9 mouse cellular contexts compared by ENCODE assay signal in the genomic region with DNA sequence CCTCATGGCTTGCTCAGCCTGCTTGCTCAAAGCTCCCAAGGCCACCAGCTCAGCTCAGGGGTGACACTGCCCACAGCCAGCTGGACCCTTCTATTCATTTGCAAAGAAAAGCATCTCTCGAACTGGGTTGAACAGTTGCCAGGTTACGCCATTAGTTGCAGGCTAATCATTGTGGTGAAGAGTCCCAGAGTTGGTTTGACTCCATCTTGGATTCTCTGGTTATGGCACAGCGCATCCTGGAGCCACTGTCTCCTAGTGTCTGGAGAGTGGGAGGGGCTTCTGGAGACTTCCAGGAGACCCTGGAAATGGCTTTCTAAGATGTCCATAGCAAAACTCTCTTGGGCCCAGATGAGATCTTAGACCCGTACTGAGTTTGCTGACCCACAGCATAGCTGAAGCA. TPM values are rescaled to one million over a fixed set of nuclear protein-coding genes. Genes with fewer than 3 reads are reported as not detected.
DNase-seq lines count a peak whose midpoint lies in the region; ATAC-seq and TF ChIP-seq lines count a peak whose summit lies in the region.
"Had no signal": no experiment of that assay in that cellular context is flagged by ENCODE, and none has a peak within 500 bp of the region (broad histone marks: within the 10 kb centered on the region; RNA-seq: fewer than 3 reads in every experiment).

No protein-coding gene starts in this region.

- H3K36me3 ChIP-seq in kidney, embryonic 15.5 days = no peaks in the 10 kb centered on the region
- H3K36me3 ChIP-seq in embryonic facial prominence, embryonic 10.5 days (replicated peaks) = no peaks in the 10 kb centered on the region
- no peaks in the 10 kb centered on the region for H3K36me3 ChIP-seq in forebrain, embryonic 13.5 days (ENCODE audit: poor library complexity, severe bottlenecking)
- H3K36me3 ChIP-seq in midbrain, embryonic 13.5 days = no peaks in the 10 kb centered on the region

- no peak for DNase-seq in kidney, adult 8-10 months
- DNase-seq in embryonic facial prominence, embryonic 10.5 days (ENCODE audit: low spot score) = no peak
- DNase-seq in right cerebral cortex, postnatal 10 days (ENCODE audit: low spot score in 2 of 2) = no peak
- no peak for DNase-seq in cerebellum, adult 2 months

- H3K4me3 ChIP-seq in kidney, embryonic 15.5 days (replicated peaks) = no peak overlapping the region
- no peak overlapping the region for H3K4me3 ChIP-seq in embryonic facial prominence, embryonic 10.5 days
- 0 out of 2 replicates have a peak overlapping the region, but pooled peaks have one; percentile 6 for H3K4me3 ChIP-seq in forebrain, embryonic 13.5 days
- H3K4me3 ChIP-seq in midbrain, embryonic 13.5 days (replicated peaks) = no peak overlapping the region
- no peak overlapping the region for H3K4me3 ChIP-seq in cerebellum, adult 2 months (replicated peaks; ENCODE audit: insufficient read depth, low read depth, low read length)
- H3K4me3 ChIP-seq: erythroblast, embryonic 14.5 days had no signal

- 81% methylated on average over 4 of the region's 4 CpGs for WGBS in kidney, embryonic 15.5 days
- 87% methylated on average over 4 of the region's 4 CpGs for WGBS in embryonic facial prominence, embryonic 10.5 days
- WGBS in forebrain, embryonic 13.5 days = 75% methylated on average over 4 of the region's 4 CpGs
- WGBS in midbrain, embryonic 13.5 days = 83% methylated on average over 4 of the region's 4 CpGs
- WGBS in cerebellum, adult 2 months = 66% methylated on average over 4 of the region's 4 CpGs

- TF ChIP-seq CTCF in cerebellum, adult 2 months (IDR thresholded peaks at IDR 0.05; ENCODE audit: borderline replicate concordance, insufficient read depth, low read depth, low read length) = no peak

- no peak overlapping the region for H3K9ac ChIP-seq in kidney, embryonic 15.5 days
- H3K9ac ChIP-seq in forebrain, embryonic 13.5 days = no peak overlapping the region
- no peak overlapping the region for H3K9ac ChIP-seq in midbrain, embryonic 13.5 days (replicated peaks)

- H3K27ac ChIP-seq in kidney, embryonic 15.5 days = no peak overlapping the region
- 0 out of 2 replicates have a peak overlapping the region, but pooled peaks have one; percentile 55 for H3K27ac ChIP-seq in embryonic facial prominence, embryonic 10.5 days (replicated peaks)
- H3K27ac ChIP-seq in forebrain, embryonic 13.5 days = no peak overlapping the region
- no peak overlapping the region for H3K27ac ChIP-seq in midbrain, embryonic 13.5 days
- no peak overlapping the region for H3K27ac ChIP-seq in cerebellum, adult 2 months (ENCODE audit: insufficient read depth, low read length)

- no peaks in the 10 kb centered on the region for H3K9me3 ChIP-seq in kidney, embryonic 15.5 days (replicated peaks)
- H3K9me3 ChIP-seq in embryonic facial prominence, embryonic 10.5 days = 0 out of 2 replicates have a peak, but pooled peaks cover 2% of the 10 kb centered on the region
- H3K9me3 ChIP-seq in forebrain, embryonic 13.5 days (replicated peaks) = no peaks in the 10 kb centered on the region
- H3K9me3 ChIP-seq in midbrain, embryonic 13.5 days = no peaks in the 10 kb centered on the region

- H3K4me2 ChIP-seq in kidney, embryonic 15.5 days = peak overlapping the region; percentile 62; the same call in 1 of the 2 replicates
- peak overlapping the region; percentile 41; the same call in 1 of the 2 replicates for H3K4me2 ChIP-seq in forebrain, embryonic 13.5 days
- H3K4me2 ChIP-seq in midbrain, embryonic 13.5 days (replicated peaks) = peak overlapping the region; percentile 36; the same call in 1 of the 2 replicates

- no peak for TF ChIP-seq POLR2A in cerebellum, adult 2 months (IDR thresholded peaks at IDR 0.05; ENCODE audit: borderline replicate concordance, insufficient read depth, low read length)

- peak; percentile 10; the same call in 1 of the 2 replicates for ATAC-seq in kidney, embryonic 15.5 days (replicated peaks; ENCODE audit: low FRiP score)
- peak; percentile 39; the same call in 1 of the 2 replicates for ATAC-seq in forebrain, embryonic 13.5 days
- ATAC-seq in midbrain, embryonic 13.5 days = peak; percentile 7; the same call in 1 of the 2 replicates

- no peaks in the 10 kb centered on the region for H3K27me3 ChIP-seq in kidney, embryonic 15.5 days
- H3K27me3 ChIP-seq in embryonic facial prominence, embryonic 10.5 days (replicated peaks; ENCODE audit: low read depth, poor library complexity, severe bottlenecking) = no peaks in the 10 kb centered on the region
- no peaks in the 10 kb centered on the region for H3K27me3 ChIP-seq in forebrain, embryonic 13.5 days
- H3K27me3 ChIP-seq in midbrain, embryonic 13.5 days = no peaks in the 10 kb centered on the region
- no peaks in the 10 kb centered on the region for H3K27me3 ChIP-seq in cerebellum, adult 2 months (ENCODE audit: control insufficient read depth, insufficient read depth, low read length)

- peaks cover 37% of the 10 kb centered on the region for H3K4me1 ChIP-seq in kidney, embryonic 15.5 days
- peaks cover 38% of the 10 kb centered on the region for H3K4me1 ChIP-seq in embryonic facial prominence, embryonic 10.5 days
- peaks cover 12% of the 10 kb centered on the region for H3K4me1 ChIP-seq in forebrain, embryonic 13.5 days
- H3K4me1 ChIP-seq in midbrain, embryonic 13.5 days (replicated peaks) = peaks cover 10% of the 10 kb centered on the region
- H3K4me1 ChIP-seq in cerebellum, adult 2 months (ENCODE audit: control insufficient read depth, insufficient read depth, low read length) = no peaks in the 10 kb centered on the region

RNA-seq across cellular contexts. Expression of gene 6030408B16Rik, which starts 22.4 kb away (rescaled TPM):
- polyA plus RNA-seq in kidney, embryonic 15.5 days (2015; fragmentation: Nextera tagmentation; extraction: Ambion mirVana) = 18.1 and 19.9 TPM in 2 replicates
- 0.59 and 0.71 TPM in 2 replicates for polyA plus RNA-seq in embryonic facial prominence, embryonic 10.5 days (2016; fragmentation: Nextera tagmentation; extraction: Ambion mirVana)
- 0.23 and 0.25 TPM in 2 replicates for polyA plus RNA-seq in forebrain, embryonic 13.5 days (2015; fragmentation: Nextera tagmentation; extraction: Ambion mirVana)
- polyA plus RNA-seq in midbrain, embryonic 13.5 days (2015; fragmentation: Nextera tagmentation; extraction: Ambion mirVana) = 0.26 and 0.46 TPM in 2 replicates
- polyA plus RNA-seq in cerebellum, adult 2 months (2012; rRNA removed) = 0.15 and 0.27 TPM in 2 replicates
- polyA plus RNA-seq: erythroblast, embryonic 14.5 days; liver, adult 2 months had no signal

RNA-seq across cellular contexts. Expression of gene Atg101, which starts 31.3 kb away (rescaled TPM):
- 75.0 and 80.1 TPM in 2 replicates for polyA plus RNA-seq in kidney, embryonic 15.5 days (2015; fragmentation: Nextera tagmentation; extraction: Ambion mirVana)
- 86.5 and 91.5 TPM in 2 replicates for polyA plus RNA-seq in embryonic facial prominence, embryonic 10.5 days (2016; fragmentation: Nextera tagmentation; extraction: Ambion mirVana)
- polyA plus RNA-seq in forebrain, embryonic 13.5 days (2015; fragmentation: Nextera tagmentation; extraction: Ambion mirVana) = 81.6 and 85.1 TPM in 2 replicates
- polyA plus RNA-seq in midbrain, embryonic 13.5 days (2015; fragmentation: Nextera tagmentation; extraction: Ambion mirVana) = 79.1 and 82.8 TPM in 2 replicates
- polyA plus RNA-seq in cerebellum, adult 2 months (2012; rRNA removed) = 46.8 and 49.6 TPM in 2 replicates

RNA-seq across cellular contexts. Expression of gene Krt80, which starts 54.6 kb away (rescaled TPM):
- polyA plus RNA-seq in kidney, embryonic 15.5 days (2015; fragmentation: Nextera tagmentation; extraction: Ambion mirVana) = 1.6 and 2.3 TPM in 2 replicates
- 0.04 and 0.16 TPM in 2 replicates for polyA plus RNA-seq in embryonic facial prominence, embryonic 10.5 days (2016; fragmentation: Nextera tagmentation; extraction: Ambion mirVana)
- 0.05 TPM in 2 replicates for polyA plus RNA-seq in forebrain, embryonic 13.5 days (2015; fragmentation: Nextera tagmentation; extraction: Ambion mirVana)
- 0.05 and 0.09 TPM in 2 replicates for polyA plus RNA-seq in midbrain, embryonic 13.5 days (2015; fragmentation: Nextera tagmentation; extraction: Ambion mirVana)
- 0.05 and 0.30 TPM in 2 replicates for polyA plus RNA-seq in cerebellum, adult 2 months (2012; rRNA removed)
- polyA plus RNA-seq: erythroblast, embryonic 14.5 days had no signal

Comparison
In these comparisons a context has a peak if more than half of its experiments do, and no peak if none do; other contexts are left out.
1. RNA of gene 6030408B16Rik, which starts 22.4 kb away (polyA plus RNA-seq): 18.1 to 19.9 TPM in kidney, embryonic 15.5 days; 0.59 to 0.71 TPM in embryonic facial prominence, embryonic 10.5 days, 0.26 to 0.46 TPM in midbrain, embryonic 13.5 days, 0.23 to 0.25 TPM in forebrain, embryonic 13.5 days and 0.15 to 0.27 TPM in cerebellum, adult 2 months; every median in the first group is over 10 times any median in the second.
2. Peak in every context shown above with its lines, with median percentiles within 50 percentile points of each other: ATAC-seq and H3K4me2 ChIP-seq.